Mouse (Mus musculus): ENCODE data around the gene Mta3.

GRCm38 (mm10) chr17:83772110-83772509, 66.1 kb downstream of the Mta3 start:
- no peak for TF ChIP-seq POLR2A (IDR thresholded peaks at IDR 0.05; ENCODE audit: low read depth, low read length)
- no peak for TF ChIP-seq CTCF (IDR thresholded peaks at IDR 0.05; ENCODE audit: extremely low read depth, insufficient read depth, insufficient read length, insufficient replicate concordance)
